Mouse (Mus musculus) forebrain, embryonic 12.5 days (tissue): ENCODE data around the gene Ier2. TPM values are rescaled to one million over a fixed set of nuclear protein-coding genes. Genes with fewer than 3 reads are reported as not detected.

Experiments used
- ATAC-seq: fragments of 200-750 bp; cut with Nextera tagmentation; 2 replicates; pipeline ENCODE4 v1.8.0; 2017; ENCODE audit warnings: moderate TSS enrichment; ENCODE audit not compliant: low FRiP score
- H3K27ac ChIP-seq: fragments of 300-500 bp; sonication (generic); 2 replicates; pipeline ENCODE4 v1.5.1; 2016; ENCODE audit warnings: mild to moderate bottlenecking
- H3K27me3 ChIP-seq: fragments of 300-500 bp; sonication (generic); 2 replicates; pipeline ENCODE4 v1.6.1; 2016; ENCODE audit warnings: mild to moderate bottlenecking
- H3K36me3 ChIP-seq: fragments of 300-500 bp; sonication (generic); replicated peaks from 2 replicates; pipeline ENCODE4 v1.6.1; 2016; ENCODE audit warnings: mild to moderate bottlenecking
- H3K4me1 ChIP-seq: fragments of 300-500 bp; sonication (generic); 2 replicates; pipeline ENCODE4 v1.6.1; 2016
- H3K4me2 ChIP-seq: fragments of 300-500 bp; sonication (generic); 2 replicates; pipeline ENCODE4 v1.6.1; 2016; ENCODE audit warnings: mild to moderate bottlenecking, moderate library complexity
- H3K4me3 ChIP-seq: fragments of 300-500 bp; sonication (generic); replicated peaks from 2 replicates; pipeline ENCODE4 v1.5.1; 2016; ENCODE audit warnings: mild to moderate bottlenecking
- H3K9ac ChIP-seq: fragments of 300-500 bp; sonication (generic); 2 replicates; pipeline ENCODE4 v1.6.1; 2016; ENCODE audit warnings: mild to moderate bottlenecking
- H3K9me3 ChIP-seq: fragments of 300-500 bp; sonication (generic); 2 replicates; pipeline ENCODE4 v1.6.1; 2016
- WGBS: fragments of 180-500 bp; shearing (Covaris S2); methylation state at CpG from one replicate; pipeline ENCODE4 v1.1.7; 2016; 5-methylcytosine and 5-hydroxymethylcytosine counted together
- polyA plus RNA-seq: library from polyadenylated mRNA; unstranded; fragments of >200 nt; fragmentation: Nextera tagmentation; extraction: Ambion mirVana; gene quantifications from 2 replicates; pipeline ENCODE4 v1.2.1, GENCODE M21; 2016

The Ier2 gene
- polyA plus RNA-seq, 1 experiment from 2014 or later = 62.2 TPM

DNA sequence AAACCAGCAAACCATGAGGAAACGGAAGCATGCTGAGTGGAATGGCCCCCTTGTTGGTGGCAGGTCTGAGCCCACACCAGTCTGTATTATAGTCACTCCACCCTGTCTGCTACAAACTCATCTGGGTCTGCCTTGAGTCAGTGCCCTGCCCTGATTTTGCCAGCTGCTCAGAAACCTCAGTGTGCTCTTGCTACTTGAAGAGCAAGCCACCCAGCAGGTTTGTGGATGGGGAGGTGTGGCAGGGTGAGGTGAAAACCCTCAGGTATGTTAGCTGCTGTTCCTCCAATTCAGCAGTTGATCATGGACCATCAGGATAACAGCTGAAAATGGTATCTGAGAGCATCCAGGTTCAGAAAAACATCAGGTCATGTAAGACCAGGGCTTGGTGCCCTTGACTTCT is 5.4 kb upstream of the Ier2 start:
- no peak overlapping the region for H3K9ac ChIP-seq
- no peaks in the 10 kb centered on the region for H3K27me3 ChIP-seq
- no peak overlapping the region for H3K27ac ChIP-seq
- H3K4me1 ChIP-seq = peaks cover 20% of the 10 kb centered on the region
- no peak for ATAC-seq
- no peak overlapping the region for H3K4me2 ChIP-seq
- no peaks in the 10 kb centered on the region for H3K9me3 ChIP-seq
- no peak overlapping the region for H3K4me3 ChIP-seq
- H3K36me3 ChIP-seq = peaks cover 40% of the 10 kb centered on the region
- WGBS = 75% methylated on average over 1 of the region's 1 CpGs

- WGBS = 4% methylated on average over 14 of the region's 14 CpGs
- Histone ChIP-seq H3K27ac (peak overlapping the region; percentile 95), H3K4me1 (peaks cover 41% of the 10 kb centered on the region), H3K9me3 (no peaks in the 10 kb centered on the region), H3K9ac (peak overlapping the region; percentile 78), H3K4me2 (peak overlapping the region; percentile 82), H3K27me3 (no peaks in the 10 kb centered on the region), H3K4me3 (peak overlapping the region; percentile 53), H3K36me3 (peaks cover 15% of the 10 kb centered on the region)
- ATAC-seq = no peak; the same call in 1 of the 2 replicates
These were observed 2.8 kb upstream of the Ier2 start for GRCm38 (mm10) chr8:84665385-84665893.

- WGBS = under 1% methylated on average over 29 of the region's 29 CpGs
- H3K27me3 ChIP-seq = no peaks in the 10 kb centered on the region
- H3K4me1 ChIP-seq = peaks cover 47% of the 10 kb centered on the region
These were observed 2.1 kb upstream of the Ier2 start for GRCm38 (mm10) chr8:84664566-84665384.

GRCm38 (mm10) chr8:84663483-84664327 is 1.1 kb upstream of the Ier2 start:
- Histone ChIP-seq H3K27ac (peak overlapping the region; percentile 95), H3K4me3 (peak overlapping the region; percentile 53), H3K27me3 (no peaks in the 10 kb centered on the region), H3K9me3 (no peaks in the 10 kb centered on the region), H3K36me3 (peaks cover 7% of the 10 kb centered on the region), H3K4me2 (peak overlapping the region; percentile 82), H3K9ac (peak overlapping the region; percentile 78), H3K4me1 (peaks cover 51% of the 10 kb centered on the region)
- WGBS = 3% methylated on average over 43 of the region's 43 CpGs
- ATAC-seq = peak; percentile 86

More at GRCm38 (mm10) chr8:84664566-84665384, 2.1 kb upstream of the Ier2 start:
- Histone ChIP-seq H3K27ac (peak overlapping the region; percentile 95), H3K9ac (peak overlapping the region; percentile 78), H3K4me3 (peak overlapping the region; percentile 53), H3K36me3 (peaks cover 8% of the 10 kb centered on the region), H3K4me2 (peak overlapping the region; percentile 82), H3K9me3 (no peaks in the 10 kb centered on the region)
- ATAC-seq = peak; percentile 51

- 1% methylated on average over 61 of the region's 61 CpGs for WGBS
- Histone ChIP-seq H3K36me3 (no peaks in the 10 kb centered on the region), H3K9me3 (no peaks in the 10 kb centered on the region), H3K4me1 (peaks cover 60% of the 10 kb centered on the region), H3K9ac (peak overlapping the region; percentile 72), H3K27ac (peak overlapping the region; percentile 95), H3K27me3 (0 out of 2 replicates have a peak, but pooled peaks cover 5% of the 10 kb centered on the region), H3K4me3 (peak overlapping the region; percentile 53), H3K4me2 (peak overlapping the region; percentile 82)
- no peak; the same call in 1 of the 2 replicates for ATAC-seq
These were observed 586 bp downstream of the Ier2 start for GRCm38 (mm10) chr8:84661961-84662571.

GRCm38 (mm10) chr8:84661458-84661871 is 1.2 kb downstream of the Ier2 start:
- under 1% methylated on average over 24 of the region's 24 CpGs for WGBS
- peak overlapping the region; percentile 82 for H3K4me2 ChIP-seq
- H3K36me3 ChIP-seq = no peaks in the 10 kb centered on the region
- H3K9me3 ChIP-seq = no peaks in the 10 kb centered on the region
- peak overlapping the region; percentile 53 for H3K4me3 ChIP-seq
- H3K27me3 ChIP-seq = 0 out of 2 replicates have a peak, but pooled peaks cover 5% of the 10 kb centered on the region
- peak overlapping the region; percentile 74; the same call in 1 of the 2 replicates for H3K27ac ChIP-seq
- ATAC-seq = no peak
- H3K4me1 ChIP-seq = peaks cover 64% of the 10 kb centered on the region
- peak overlapping the region; percentile 72 for H3K9ac ChIP-seq

GRCm38 (mm10) chr8:84660819-84661457 is 1.7 kb downstream of the Ier2 start:
- WGBS = 1% methylated on average over 20 of the region's 20 CpGs
- Histone ChIP-seq H3K4me3 (peak overlapping the region; percentile 53), H3K4me2 (peak overlapping the region; percentile 82), H3K36me3 (no peaks in the 10 kb centered on the region), H3K27me3 (0 out of 2 replicates have a peak, but pooled peaks cover 5% of the 10 kb centered on the region), H3K4me1 (peaks cover 64% of the 10 kb centered on the region), H3K9ac (peak overlapping the region; percentile 72), H3K27ac (peak overlapping the region; percentile 74), H3K9me3 (no peaks in the 10 kb centered on the region)
- ATAC-seq = no peak

DNA sequence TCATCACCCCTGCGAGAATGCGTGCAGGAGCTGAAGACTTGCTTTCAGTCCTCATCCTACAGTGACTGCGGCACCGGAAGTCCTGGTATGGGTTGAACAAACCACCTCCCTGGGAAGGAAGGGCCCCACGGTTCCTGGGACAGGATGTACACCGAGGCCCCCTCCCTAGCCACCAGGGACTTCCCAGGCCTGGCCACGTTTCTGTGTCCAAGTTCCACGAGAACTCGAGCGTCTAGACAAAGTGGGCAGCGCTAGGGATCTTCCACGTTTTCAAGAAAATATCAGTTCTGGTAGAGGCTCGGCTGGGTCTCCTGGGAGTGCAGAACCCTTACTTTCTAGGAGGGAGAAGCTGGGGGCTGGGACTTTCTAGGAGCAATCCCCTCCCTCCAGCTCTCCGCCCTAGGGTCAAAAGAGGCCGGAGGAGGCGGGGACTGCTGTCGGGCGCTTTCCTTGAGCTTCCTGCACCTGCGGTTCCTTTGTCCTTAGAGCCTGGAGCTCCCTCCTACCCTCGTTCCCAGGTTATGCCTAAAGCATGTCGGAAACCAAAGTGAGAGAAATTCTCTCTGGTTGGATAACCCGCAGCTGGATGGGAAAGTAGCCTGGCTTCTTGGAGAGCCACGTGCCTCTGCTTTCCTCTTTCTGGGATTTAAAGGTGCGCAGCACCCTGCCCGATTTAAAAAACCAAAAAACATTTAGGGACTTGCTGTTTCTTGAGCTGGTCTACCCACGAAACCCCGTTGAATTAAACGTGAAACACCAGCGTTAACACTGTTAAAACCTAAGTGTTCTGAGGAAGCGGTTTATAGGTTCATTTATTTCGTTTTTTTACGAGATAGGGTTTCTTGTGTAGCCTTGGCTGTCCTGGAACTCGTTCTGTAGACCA is 2.5 kb downstream of the Ier2 start:
- H3K36me3 ChIP-seq = no peaks in the 10 kb centered on the region
- H3K9ac ChIP-seq = peak overlapping the region; percentile 72
- 2% methylated on average over 33 of the region's 33 CpGs for WGBS
- H3K4me3 ChIP-seq = peak overlapping the region; percentile 53
- H3K9me3 ChIP-seq = no peaks in the 10 kb centered on the region
- peak overlapping the region; percentile 74 for H3K27ac ChIP-seq
- peaks cover 65% of the 10 kb centered on the region for H3K4me1 ChIP-seq
- H3K4me2 ChIP-seq = peak overlapping the region; percentile 82
- 0 out of 2 replicates have a peak, but pooled peaks cover 5% of the 10 kb centered on the region for H3K27me3 ChIP-seq
- ATAC-seq = no peak

- H3K27ac ChIP-seq = no peak overlapping the region
- no peak for ATAC-seq
These were observed 3.7 kb downstream of the Ier2 start for GRCm38 (mm10) chr8:84658951-84659350.

GRCm38 (mm10) chr8:84657680-84658079 is 5.0 kb downstream of the Ier2 start:
- H3K27ac ChIP-seq = no peak overlapping the region
- H3K9ac ChIP-seq = no peak overlapping the region
- H3K4me3 ChIP-seq = no peak overlapping the region
- ATAC-seq = no peak
- 38% methylated on average over 4 of the region's 4 CpGs for WGBS
- H3K9me3 ChIP-seq = no peaks in the 10 kb centered on the region
- H3K4me2 ChIP-seq = no peak overlapping the region
- H3K4me1 ChIP-seq = peaks cover 62% of the 10 kb centered on the region
- H3K36me3 ChIP-seq = no peaks in the 10 kb centered on the region
- H3K27me3 ChIP-seq = 0 out of 2 replicates have a peak, but pooled peaks cover 5% of the 10 kb centered on the region

More at GRCm38 (mm10) chr8:84658951-84659350, 3.7 kb downstream of the Ier2 start:
- Histone ChIP-seq H3K27me3 (0 out of 2 replicates have a peak, but pooled peaks cover 5% of the 10 kb centered on the region), H3K36me3 (no peaks in the 10 kb centered on the region), H3K4me1 (peaks cover 71% of the 10 kb centered on the region), H3K9ac (no peak overlapping the region), H3K4me2 (no peak overlapping the region), H3K9me3 (no peaks in the 10 kb centered on the region), H3K4me3 (no peak overlapping the region)
- WGBS = 55% methylated on average over 1 of the region's 1 CpGs
